Mouse (Mus musculus): ENCODE data around the gene Rhox4b.
"Not testable (repeated sequence)": the region's sequence is repeated elsewhere in the genome, so short reads cannot be mapped to it uniquely, and the experiment has no call there.

DNA sequence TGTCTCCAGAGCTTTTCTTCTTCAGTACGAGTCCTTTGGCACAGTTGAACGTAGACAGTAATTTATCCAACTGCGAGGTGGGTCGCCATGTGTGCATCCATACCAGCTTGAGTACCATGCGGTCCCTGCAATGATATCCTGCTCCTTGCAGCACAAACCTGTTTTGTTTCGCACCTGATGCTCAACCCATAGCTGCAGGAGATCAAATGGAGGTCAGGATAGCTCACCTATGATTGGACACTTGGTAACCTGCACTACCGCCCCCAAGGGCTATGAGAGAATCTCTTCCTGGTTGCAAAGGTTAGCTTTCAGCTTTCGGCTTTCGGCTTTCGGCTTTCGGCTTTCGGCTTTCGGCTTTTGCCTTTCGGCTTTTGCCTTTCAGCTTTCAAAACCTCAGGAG, 47.7 kb downstream of the Rhox4b start, which contains the start of gene Rhox4c:
- not testable (repeated sequence) for TF ChIP-seq CTCF, EP300 (IDR thresholded peaks at IDR 0.05)

All from lung, postnatal 0 days (tissue).